Mouse (Mus musculus) urinary bladder, adult 18-20 months (tissue): ENCODE data around the gene Tpm1.

Experiments used
- DNase-seq, 2 experiments: peaks; one replicate each; pipeline ENCODE4 v3.0.0; 2022; ENCODE audit warnings: low spot score in 2 of 2, mixed read lengths in 2 of 2

Tpm1 gene

DNA sequence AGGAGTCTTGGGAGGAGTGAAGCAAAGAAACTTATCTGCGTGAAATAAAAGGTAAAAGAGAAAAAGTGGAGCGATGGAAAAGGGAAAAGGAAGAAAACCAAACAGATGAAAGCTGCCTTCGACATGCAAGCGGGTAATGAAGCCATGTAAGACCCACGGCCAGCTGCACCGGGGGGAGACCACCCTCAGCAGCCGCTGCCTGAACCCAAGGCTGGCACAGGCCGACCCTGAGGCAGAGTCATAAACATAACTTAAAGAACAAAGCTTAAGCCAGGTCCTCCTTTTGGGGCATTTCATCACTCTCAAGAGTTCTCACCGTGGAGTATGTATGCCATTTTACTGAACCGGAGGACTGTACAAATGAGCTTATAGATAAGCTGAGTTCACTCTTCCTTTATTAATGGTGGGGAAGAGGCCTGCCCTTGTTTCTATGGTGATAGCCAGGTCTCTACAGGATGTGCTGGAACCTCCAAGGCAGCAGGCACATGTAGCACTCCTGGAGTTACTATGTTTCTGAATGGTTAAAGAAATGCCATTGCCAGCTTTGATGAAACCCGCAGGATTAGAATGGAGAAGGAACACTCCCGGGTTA lies 21.0 kb downstream of the Tpm1 start:
- DNase-seq: no peak

DNA sequence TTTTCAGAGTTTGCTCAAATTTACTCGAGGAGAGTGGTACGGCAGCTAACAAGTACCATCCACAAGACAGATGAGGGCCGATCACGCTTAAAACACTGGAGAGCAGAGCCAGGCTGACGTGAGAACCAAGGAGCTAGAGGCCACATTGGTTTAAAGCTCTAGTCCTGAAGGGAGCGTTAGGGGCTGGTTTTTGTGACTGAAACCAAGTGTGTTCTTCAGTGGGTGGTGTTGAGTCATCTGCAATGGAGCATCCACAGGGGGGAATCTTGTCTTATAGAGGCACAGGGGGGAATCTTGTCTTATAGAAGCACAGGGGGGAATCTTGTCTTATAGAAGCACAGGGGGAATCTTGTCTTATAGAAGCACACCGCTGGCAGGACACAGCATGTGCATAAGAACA lies 22.3 kb downstream of the Tpm1 start:
- DNase-seq: no peak

DNA sequence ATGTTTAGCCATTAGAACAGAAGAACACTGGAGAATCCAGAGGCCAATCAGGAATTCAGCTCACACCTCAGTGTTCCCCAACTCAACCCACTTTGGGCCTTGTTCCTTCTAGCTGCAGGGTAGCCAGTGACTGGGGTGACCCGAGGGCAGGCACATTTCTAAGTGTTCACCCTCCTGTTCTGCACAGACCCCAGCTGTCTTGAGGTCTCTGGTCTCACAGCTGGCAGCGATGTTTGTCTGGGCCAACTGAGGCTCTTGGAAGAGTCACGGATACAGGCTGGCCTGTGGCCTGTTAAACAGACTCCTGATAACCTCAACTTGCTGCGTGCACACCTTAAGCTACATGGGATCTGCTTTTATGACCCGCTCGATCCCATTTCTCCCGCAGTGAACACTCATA lies 23.1 kb downstream of the Tpm1 start:
- no peak for DNase-seq

DNA sequence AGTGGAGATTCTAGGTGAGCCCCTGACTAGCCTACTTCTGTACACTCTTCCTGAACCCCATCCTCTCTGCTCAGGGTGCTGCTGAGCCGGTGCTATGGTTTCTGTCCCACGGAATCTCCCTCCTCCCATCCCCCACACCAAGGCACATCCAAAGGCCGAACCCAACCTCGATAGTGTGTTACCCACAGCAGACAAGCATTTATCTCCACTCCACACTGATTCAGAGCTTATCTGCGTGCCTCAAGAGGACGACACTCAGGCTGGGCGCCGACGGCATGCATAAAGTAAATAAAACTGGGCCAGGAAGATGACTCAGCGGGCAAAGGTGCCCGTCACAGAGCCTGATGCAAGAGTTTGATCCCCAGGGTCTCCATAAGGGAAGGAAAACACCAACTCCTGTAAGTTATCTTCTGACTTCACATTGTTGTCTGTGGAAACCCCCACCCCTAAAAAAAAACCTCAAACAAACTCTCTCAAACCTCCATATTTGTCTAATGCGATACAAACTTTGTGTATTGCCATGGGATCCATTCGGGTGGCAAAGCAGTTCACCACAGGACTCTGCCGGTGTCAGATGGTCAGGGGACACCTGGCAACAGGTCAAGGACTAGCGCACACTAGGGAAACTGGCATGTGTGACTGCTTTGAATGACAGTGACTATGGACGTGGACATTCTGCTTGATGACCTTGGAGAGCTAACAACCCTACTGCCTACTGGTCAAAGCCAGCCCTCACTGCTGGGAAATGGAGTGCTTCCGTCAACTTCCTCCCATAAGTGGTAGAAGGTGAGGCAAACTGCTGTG lies 24.1 kb downstream of the Tpm1 start:
- DNase-seq: peak in 1 of 2 experiments; percentile 51

DNA sequence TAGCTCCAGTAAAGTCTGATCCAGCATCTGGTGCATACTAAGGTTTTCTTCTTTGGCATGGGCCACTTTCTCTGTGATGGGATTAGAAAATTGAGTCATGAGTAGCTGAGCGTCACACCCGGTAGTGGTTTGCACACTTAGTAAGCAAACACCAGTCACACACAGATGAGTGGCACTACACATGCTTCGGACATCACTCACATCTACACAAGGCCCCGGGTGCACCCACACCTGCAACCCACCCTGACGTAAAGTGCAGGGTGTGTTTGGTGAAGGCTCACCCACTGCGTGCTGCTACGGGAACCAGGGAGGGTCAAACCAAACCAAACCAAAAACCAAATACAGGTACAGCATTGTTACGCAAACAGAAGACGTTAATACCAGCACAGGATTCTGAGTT lies 25.8 kb downstream of the Tpm1 start:
- no peak for DNase-seq

DNA sequence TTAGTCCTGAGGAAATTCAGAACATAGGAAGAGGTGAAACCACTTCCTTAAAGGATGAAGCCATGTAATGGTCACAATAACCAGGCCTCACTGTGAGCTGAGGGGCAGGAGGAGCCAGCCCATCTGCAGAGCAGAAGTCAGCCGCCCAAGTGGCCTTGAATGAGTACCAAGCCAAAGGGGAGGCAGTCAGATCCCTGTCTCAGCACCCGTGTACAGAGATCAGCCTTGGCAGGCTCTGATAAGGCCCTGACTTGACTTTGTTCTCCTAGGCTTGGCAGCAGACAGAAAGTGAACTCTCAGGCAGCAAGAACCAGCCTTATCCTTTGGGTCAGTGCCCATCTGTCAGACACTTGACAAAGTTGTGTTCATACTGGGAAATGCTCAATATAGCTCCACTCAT lies 29.1 kb downstream of the Tpm1 start:
- no peak for DNase-seq

DNA sequence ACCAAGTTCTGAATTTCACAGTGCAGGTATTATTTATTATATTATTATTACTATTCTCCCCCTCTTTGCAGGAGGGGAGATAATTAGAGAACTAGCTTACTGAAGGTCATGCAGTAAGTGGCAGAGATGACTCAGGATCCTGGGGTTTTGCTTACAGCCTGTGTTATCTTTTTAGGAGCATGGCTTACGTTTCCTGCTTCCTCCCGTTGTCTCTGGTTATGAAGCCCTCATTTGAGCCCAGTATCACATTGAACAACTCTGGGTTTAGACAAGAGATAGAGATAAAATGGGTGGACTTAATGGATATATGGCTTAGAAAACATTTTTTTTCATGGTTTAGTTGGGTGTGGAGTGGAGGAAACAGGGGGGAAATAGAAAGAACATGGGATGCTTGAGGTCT lies 35.7 kb downstream of the Tpm1 start:
- no peak for DNase-seq

DNA sequence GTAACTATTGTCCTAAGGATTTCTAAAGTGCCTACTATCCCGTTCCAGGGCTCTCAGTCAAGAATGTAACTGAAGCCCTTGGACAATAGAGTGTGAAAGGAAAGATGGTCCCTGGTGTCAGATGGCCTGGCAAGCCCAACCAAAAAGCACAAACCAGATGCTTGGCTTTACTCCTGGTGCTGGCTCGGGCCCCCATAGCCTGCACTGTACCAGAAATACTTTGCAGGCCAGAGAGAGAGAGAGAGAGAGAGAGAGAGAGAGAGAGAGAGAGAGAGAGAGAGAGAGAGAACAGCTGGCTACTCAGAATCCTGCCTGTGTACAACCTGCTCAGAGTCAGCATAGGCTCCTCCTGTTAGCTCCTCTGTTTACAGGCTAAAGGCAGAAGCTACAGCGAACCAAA lies 36.7 kb downstream of the Tpm1 start:
- no peak for DNase-seq

DNA sequence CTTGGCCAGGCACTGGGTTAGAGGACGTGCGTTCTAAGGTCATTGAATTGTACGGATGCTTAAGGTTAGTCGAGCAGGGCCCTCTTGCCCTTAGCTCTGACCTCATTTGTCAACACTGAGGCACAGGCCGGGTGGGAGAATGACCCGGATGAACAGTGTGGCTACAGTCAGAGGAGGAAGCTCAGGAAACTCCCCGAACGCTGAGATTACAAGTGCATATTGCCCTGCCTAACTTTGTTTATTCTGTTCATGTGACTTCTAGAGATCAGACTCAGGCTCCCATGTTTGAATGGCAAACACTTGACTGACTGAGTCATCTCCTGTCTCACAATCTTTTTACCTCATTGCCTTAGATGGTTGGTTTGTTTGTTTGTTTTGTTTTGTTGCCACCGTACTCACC lies 37.7 kb downstream of the Tpm1 start:
- DNase-seq: no peak

DNA sequence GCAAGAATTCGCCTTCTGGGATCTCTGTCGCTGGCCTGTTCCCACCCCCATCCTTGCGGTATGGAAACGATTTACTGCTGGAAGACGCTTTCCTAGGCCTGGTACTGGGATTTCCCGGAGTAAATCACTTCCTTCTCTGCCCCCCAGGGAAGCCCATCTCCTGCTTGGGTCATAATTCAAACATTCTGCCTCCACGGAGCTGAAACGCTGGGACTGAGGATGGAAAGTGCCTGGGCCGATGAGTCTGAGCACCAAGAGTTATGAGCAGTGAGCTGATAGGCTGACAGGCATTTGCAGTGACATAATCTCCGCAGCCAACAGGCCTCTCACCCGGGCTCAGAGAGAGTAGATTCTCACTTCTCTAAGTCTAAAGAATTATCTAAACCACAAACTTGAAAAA lies 40.4 kb downstream of the Tpm1 start:
- DNase-seq: no peak

DNA sequence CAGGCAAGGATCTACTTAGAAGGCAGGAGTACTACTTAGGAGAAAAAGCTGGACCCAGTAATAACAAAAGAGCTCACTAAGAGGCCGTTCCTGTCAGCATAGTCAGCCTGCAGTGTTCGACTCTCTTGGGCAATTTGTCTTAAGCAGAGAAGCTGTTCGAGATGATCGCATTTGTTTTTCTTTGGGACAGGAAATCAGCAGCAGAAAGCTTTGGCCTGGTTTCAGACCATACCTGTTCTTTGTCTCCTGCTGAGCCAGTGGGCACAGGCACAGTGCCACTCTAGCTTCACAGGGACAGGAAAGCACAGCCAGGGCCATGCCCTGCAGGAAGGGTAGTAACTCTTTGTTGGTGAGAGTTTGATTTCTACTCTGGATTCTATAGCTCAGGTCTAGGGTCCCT lies 42.8 kb downstream of the Tpm1 start:
- DNase-seq: no peak

DNA sequence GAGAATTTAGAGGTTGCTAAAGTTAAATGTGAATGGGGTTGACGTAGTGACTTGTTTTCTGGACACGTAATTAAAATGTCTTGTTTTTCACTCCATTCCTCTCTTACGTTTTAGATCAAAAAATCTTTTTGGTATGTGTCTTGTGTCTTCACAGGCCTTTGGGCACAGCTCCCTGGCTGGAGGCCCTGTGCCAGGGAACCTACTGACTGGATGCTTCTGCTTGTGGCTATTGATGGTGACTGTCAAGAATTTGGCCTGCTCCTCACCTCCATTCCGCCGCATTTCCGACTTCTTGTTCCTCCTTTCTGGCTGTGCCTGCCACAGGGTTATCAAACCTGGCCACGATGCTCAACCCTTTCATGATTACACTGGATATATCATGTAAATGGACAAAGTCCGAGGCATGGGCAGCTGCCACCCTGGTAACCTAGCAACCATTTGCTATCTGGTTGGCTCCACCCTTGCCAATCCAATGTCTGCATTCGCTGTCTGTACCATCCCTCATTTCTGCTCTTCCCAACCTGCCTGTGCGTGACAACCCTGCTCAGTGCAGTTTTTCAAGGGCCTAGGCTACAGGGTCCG lies 44.0 kb downstream of the Tpm1 start:
- DNase-seq: no peak

DNA sequence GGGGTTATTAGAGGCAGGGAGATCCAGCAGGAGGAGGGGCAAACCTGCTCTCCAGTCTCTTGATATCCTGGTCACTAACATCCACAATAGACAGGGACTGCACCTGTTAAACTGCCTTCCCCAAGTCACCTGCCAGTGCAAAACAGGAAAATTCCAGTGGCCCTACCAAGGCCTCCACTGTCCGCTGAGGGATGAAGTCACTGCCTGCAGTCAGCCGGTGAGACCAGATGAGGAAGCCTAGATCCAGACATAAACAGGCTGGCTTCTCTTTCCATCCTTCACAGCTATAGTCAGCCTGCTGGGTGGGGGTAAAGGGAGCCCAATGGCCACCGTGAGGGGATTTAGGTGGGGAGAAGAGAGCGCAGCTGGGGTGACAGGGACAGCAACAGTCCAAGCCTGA lies 45.5 kb downstream of the Tpm1 start:
- DNase-seq: no peak

DNA sequence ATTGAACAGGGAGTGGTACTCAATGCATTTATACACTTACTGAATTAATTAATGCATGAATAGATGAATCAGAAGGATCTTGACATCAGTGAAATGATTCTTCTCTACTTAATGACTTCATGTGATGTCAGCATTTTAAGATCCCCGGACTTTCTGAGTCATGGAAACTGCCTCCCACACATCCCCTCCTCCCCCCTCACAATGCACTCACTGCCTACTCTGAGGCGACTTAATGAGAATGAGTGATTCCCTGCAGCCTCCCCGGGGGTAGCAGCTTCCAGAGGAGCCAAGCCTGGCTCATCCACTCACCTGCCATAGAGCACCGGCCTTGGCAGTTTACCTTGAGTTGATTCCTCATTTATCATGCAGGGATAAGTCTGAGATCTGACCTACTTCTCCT lies 46.0 kb downstream of the Tpm1 start:
- DNase-seq: no peak

DNA sequence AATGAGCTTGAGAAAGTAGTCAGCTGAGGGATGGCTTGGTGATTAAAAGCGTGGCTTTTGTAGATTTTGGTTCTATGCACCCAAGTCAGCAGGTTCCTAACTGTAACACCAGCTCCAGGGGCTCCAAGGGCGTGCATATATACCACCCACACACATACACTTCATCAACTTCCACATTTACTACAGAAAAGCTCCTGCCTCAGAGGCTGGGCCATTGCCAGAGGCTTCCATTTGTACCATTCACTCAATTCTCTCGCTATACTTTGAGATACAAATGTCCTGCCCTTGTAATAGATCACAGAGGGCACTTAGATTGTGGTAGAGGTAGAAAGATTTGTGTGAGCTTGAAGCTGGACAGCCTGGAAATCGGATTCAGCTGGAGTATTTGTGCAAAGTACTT lies 47.7 kb downstream of the Tpm1 start:
- DNase-seq: no peak

DNA sequence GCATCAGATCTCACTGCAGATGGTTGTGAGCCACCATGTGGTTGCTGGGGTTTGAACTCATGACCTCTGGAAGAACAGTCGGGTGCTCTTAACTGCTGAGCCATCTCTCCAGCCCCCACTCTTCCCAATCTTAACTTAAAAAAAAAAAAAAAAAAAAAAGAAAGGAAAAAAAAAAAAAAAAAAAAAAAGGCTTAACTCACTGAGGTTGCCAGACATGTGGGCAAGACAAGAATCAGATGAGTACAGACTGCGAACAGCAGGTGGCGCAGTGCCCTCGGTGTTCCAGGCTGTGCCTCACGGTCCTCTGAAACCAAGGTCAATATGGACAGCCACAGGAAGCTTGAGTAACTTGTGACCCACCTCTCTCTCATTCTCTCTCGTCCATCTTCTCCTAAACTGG lies 48.2 kb downstream of the Tpm1 start:
- peak; percentile 61 to 63 for DNase-seq

DNA sequence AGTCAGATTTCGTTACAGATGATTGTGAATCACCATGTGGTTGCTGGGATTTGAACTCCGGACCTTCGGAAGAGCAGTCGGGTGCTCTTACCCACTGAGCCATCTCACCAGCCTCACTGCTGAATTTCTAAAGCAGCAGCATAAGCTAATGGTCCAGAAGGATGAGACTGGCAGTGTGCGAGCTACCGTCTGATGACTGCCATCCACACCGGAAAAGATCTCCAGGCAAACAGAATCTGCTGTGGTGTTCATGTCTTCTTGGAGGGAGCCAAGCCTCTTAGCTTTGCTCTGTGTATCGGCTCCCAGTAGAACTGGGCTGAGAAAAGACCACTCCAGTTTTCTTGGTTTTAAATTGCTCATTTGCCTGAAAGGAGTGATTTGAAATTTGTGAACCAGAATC lies 49.5 kb downstream of the Tpm1 start:
- DNase-seq: no peak

DNA sequence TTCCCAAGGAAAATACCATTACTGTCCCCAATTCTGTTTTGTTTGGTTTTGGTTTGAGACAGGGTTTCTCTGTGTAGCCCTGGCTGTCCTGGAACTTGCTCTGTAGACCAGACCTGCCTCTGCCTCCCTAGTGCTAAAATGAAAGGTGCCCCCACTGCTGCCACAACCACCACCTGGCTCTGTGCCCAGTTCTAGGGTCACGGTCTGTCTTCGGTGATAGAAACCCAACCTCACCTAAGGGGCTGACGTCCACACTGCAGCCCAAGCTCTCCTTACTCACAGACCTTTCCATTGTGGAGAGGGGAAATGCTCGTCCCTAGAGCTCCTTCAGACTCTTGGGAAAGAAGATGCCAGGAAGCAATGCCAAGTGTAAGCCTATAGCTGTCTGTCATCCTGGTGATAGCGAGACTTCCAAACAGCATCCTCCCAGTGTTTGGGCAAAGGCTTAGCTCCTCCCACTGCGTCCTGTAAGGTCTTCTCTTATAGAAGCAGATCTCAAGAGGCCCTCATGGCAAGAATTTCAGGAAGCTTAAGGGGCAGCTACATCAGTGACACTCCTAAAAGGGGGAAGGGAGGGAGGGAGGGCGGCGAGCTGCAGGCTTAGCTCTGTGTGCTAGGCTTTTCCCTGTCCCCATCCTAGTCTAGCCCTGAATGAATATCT lies 57.3 kb downstream of the Tpm1 start:
- DNase-seq: no peak

DNA sequence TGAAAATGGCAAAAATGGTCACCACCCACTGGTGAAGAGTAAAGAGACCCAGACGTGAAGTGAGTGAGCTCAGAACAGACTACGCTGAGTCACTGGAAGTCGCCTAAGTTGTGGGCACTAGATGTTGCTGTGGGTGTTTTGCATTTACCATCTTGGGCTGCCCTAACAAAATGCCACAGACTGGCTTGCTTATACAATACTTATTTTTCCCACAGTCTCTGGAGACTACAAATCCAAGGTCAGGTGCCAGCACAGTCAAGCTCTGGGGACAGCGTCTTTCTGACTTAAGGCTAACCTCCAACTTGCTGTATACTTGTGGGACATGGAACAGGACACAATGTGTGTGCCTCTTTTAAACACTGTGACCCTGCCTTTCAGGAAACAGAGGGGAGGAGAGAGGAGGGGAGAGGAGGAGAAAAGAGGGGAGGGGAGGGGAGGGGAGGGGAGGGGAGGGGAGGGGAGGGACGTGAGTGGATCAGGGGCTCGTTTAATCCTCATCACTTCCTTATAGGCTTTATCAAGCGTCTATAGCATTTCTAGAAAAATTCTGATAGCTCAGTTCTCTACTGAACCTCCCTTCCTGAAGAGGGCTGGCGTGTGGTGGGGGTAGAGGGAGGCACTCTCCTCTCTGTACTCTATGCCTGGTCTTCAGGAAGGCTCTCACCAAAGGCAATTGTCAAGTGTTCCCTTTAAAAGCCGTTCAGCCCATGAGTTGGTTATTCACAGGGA lies 58.0 kb downstream of the Tpm1 start:
- DNase-seq: no peak

DNA sequence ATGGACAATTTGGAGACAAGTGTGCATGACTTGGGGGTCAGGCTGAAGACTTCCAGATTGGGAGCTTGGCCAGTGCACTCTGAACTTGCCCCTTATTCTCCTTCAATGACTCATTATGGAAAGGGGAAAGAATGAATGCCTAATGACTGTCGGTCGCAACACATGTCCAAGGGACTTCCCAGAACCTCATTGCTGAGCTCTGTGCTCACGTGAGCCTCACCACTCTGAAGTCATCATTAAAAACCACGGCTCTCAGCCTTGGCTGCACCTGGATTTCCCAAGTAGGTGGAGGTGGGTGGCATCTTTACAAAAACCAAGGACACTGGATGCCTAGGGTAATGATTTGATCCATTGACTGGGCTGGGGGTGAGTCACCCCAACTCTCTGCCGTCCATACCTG lies 59.2 kb downstream of the Tpm1 start:
- no peak for DNase-seq

DNA sequence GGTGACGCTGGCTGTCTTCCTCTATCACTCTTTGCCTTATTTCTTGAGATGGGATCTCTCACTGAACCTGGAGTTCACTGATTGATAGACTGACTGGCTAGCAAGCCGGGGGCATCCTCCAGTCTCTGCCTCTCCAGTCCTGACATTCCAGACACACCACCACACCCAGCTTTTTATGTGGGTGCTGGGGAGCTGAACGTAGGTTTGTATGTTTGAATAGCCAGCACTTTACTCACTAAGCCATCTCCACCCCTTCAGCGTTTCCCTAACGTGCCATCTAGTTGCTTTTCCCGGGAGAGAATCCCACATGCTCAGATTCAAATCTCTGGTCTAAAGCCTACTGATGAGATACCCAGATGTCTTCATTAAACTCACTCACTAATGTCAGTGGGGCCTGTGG lies 59.6 kb downstream of the Tpm1 start:
- DNase-seq: no peak

DNA sequence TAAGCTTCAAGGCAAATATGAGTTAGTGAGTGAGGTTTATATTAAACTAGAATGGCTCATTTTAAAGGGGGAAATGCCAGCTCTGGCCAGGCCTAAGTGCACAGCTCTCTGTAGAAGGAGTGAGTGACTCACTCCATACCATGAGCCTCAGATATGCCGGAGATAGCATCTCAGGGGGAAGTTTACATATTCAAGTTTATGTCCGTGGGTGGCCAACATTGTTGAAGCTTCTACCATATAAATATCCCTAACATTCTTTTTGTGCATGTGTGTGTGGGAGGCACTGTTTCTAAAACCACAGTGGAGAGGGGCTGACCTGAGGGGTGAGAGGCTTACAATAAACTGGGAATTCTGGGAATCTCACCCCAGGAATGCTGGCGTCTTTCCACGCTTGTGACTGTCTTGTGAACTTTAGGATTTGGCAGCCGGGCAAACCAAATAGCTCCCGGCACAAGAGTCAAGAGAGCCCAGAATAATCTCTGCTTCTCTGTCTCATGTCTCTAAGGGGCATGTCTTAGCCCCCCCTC lies 60.3 kb downstream of the Tpm1 start:
- no peak for DNase-seq
